Mouse (Mus musculus): ENCODE measurements around the gene Fmnl2. TPM values are rescaled to one million over a fixed set of nuclear protein-coding genes. Genes with fewer than 3 reads are reported as not detected.

Fmnl2 gene
- polyA plus RNA-seq, 1 experiment: not detected

GRCm38 (mm10) chr2:52952202-52952730 is 94.6 kb downstream of the Fmnl2 start:
- Histone ChIP-seq H3K4me3 (ENCODE audit: insufficient read depth, low read depth, low read length) (no peak overlapping the region), H3K27ac (ENCODE audit: insufficient read depth, low read depth, low read length) (no peak overlapping the region), H3K4me1 (ENCODE audit: control insufficient read depth, insufficient read depth, low read length) (peaks cover 3% of the 10 kb centered on the region; the same call in 1 of the 2 replicates)
- WGBS: 89% methylated on average over 6 of the region's 6 CpGs
- TF ChIP-seq POLR2A (IDR thresholded peaks at IDR 0.05; ENCODE audit: insufficient read depth, low read depth, low read length) (no peak), CTCF (IDR thresholded peaks at IDR 0.05; ENCODE audit: insufficient read depth, low read depth, low read length) (no peak)

DNA sequence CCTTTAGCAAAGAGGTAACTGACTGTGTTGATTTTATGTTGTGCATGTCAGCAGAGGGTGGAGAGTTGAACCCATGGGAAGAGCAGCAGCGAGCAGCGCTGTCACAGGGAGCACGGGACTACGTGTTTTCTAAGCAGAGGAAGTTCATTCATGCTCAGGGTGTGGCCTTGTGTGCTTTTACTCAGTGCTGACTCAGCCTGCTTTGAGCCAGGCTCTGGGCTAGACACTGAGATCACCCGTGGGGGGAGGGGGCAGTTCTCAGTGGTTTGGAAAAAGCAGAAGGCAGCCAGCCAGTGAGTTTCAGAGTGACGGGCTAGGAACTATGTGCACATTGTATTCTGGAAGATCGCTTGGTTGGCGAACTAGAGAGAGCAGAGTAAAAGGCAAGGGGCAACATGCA is 97.4 kb downstream of the Fmnl2 start:
- WGBS: 56% methylated on average over 8 of the region's 8 CpGs
- TF ChIP-seq CTCF (IDR thresholded peaks at IDR 0.05; ENCODE audit: insufficient read depth, low read depth, low read length) (no peak), POLR2A (IDR thresholded peaks at IDR 0.05; ENCODE audit: insufficient read depth, low read depth, low read length) (no peak)
- Histone ChIP-seq H3K27ac (ENCODE audit: insufficient read depth, low read depth, low read length) (no peak overlapping the region), H3K4me3 (ENCODE audit: insufficient read depth, low read depth, low read length) (no peak overlapping the region), H3K4me1 (ENCODE audit: control insufficient read depth, insufficient read depth, low read length) (peaks cover 13% of the 10 kb centered on the region)

DNA sequence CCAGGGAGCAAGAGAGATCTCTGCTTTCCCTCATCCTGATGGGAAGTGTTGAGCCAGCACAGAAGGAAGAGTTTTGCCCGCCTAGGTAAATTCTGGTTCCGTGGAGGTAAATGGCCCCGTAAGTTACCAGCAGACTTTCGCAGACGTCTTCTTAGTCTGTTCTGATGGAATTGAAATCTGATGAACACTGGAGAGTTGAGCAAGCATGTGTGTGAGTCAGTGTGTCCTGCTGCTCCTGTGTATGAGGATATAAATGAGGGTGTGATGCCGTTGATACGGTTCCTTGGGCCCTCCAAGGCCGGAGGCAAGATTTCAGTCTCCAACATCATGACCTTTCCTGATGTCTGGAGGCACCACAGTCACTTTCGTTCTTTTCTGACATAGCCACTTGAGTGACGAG is 98.2 kb downstream of the Fmnl2 start:
- H3K4me1 ChIP-seq (ENCODE audit: control insufficient read depth, insufficient read depth, low read length): peaks cover 15% of the 10 kb centered on the region
- H3K4me3 ChIP-seq (ENCODE audit: insufficient read depth, low read depth, low read length): no peak overlapping the region
- H3K27ac ChIP-seq (ENCODE audit: insufficient read depth, low read depth, low read length): no peak overlapping the region
- 95% methylated on average over 10 of the region's 10 CpGs for WGBS
- TF ChIP-seq CTCF (IDR thresholded peaks at IDR 0.05; ENCODE audit: insufficient read depth, low read depth, low read length) (no peak), POLR2A (IDR thresholded peaks at IDR 0.05; ENCODE audit: insufficient read depth, low read depth, low read length) (no peak)

GRCm38 (mm10) chr2:52957771-52958534 is 100.3 kb downstream of the Fmnl2 start:
- TF ChIP-seq POLR2A (IDR thresholded peaks at IDR 0.05; ENCODE audit: insufficient read depth, low read depth, low read length) (no peak), CTCF (IDR thresholded peaks at IDR 0.05; ENCODE audit: insufficient read depth, low read depth, low read length) (no peak)
- Histone ChIP-seq H3K27ac (ENCODE audit: insufficient read depth, low read depth, low read length) (0 out of 2 replicates have a peak overlapping the region, but pooled peaks have one; percentile 0), H3K4me1 (ENCODE audit: control insufficient read depth, insufficient read depth, low read length) (peaks cover 15% of the 10 kb centered on the region), H3K4me3 (ENCODE audit: insufficient read depth, low read depth, low read length) (no peak overlapping the region)
- WGBS: 75% methylated on average over 8 of the region's 8 CpGs

DNA sequence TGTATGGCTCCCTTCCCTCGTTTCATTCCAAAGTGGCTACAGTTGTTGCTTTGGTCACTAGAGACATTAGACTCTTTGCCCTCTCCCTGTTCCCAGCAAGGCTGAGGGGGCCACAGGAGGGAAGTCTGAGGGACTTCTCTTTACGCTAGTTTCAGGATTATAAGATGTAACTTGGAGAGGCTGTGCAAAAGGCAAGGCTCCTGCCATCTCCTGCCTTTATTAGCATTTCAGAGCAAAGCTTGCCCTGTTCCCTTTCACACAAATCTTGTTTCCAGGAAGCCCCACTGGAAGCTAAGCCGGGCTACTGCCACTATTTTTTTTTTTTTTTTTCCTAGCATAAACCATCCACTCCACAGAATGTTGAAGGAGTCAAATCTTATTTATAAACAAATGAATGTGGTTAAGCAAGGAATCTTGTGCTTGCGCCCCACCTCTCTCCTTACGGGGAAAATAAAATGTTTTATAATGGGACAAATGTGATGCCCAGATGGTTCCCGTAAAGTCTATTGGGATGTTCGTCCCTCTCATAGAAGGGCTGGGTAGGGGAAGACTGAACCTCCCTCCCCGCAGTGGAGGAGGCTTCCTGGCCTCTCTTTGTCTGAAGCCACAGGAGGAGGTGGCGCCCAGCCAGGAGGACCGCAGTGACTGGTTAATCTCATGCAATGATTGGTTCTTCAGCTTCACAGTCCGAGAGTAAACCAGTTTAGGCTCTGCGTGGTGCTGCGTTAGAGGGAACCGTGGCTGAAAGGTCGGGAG is 101.1 kb downstream of the Fmnl2 start:
- Histone ChIP-seq H3K4me3 (ENCODE audit: insufficient read depth, low read depth, low read length) (no peak overlapping the region), H3K4me1 (ENCODE audit: control insufficient read depth, insufficient read depth, low read length) (peaks cover 15% of the 10 kb centered on the region), H3K27ac (ENCODE audit: insufficient read depth, low read depth, low read length) (0 out of 2 replicates have a peak overlapping the region, but pooled peaks have one; percentile 2)
- WGBS: 22% methylated on average over 15 of the region's 15 CpGs
- no peak for TF ChIP-seq CTCF (IDR thresholded peaks at IDR 0.05; ENCODE audit: insufficient read depth, low read depth, low read length)

DNA sequence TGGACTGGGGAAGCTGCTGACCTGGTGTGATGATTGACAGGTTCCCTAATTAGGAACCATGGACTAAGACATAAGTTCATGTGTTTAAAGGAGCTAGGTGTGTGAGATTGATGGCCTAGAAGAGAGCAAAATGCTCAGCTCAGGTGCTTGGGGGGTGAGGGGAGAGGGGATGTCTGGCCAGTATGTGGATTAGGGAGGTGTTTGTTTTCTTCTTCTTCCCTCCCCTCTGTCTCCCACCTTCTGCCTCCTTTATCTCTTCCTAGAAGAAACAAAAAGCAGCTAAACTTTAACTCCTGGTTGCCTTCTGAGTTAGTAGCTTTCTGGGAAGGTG is 101.6 kb downstream of the Fmnl2 start:
- no peak overlapping the region for H3K4me3 ChIP-seq (ENCODE audit: insufficient read depth, low read depth, low read length)
- 0 out of 2 replicates have a peak overlapping the region, but pooled peaks have one; percentile 2 for H3K27ac ChIP-seq (ENCODE audit: insufficient read depth, low read depth, low read length)
- TF ChIP-seq POLR2A (IDR thresholded peaks at IDR 0.05; ENCODE audit: insufficient read depth, low read depth, low read length) (no peak), CTCF (IDR thresholded peaks at IDR 0.05; ENCODE audit: insufficient read depth, low read depth, low read length) (no peak)
- peaks cover 15% of the 10 kb centered on the region for H3K4me1 ChIP-seq (ENCODE audit: control insufficient read depth, insufficient read depth, low read length)

- TF ChIP-seq POLR2A (IDR thresholded peaks at IDR 0.05; ENCODE audit: insufficient read depth, low read depth, low read length) (no peak), CTCF (IDR thresholded peaks at IDR 0.05; ENCODE audit: insufficient read depth, low read depth, low read length) (no peak)
- Histone ChIP-seq H3K4me1 (ENCODE audit: control insufficient read depth, insufficient read depth, low read length) (peaks cover 14% of the 10 kb centered on the region), H3K27ac (ENCODE audit: insufficient read depth, low read depth, low read length) (no peak overlapping the region), H3K4me3 (ENCODE audit: insufficient read depth, low read depth, low read length) (no peak overlapping the region)
- WGBS: 65% methylated on average over 3 of the region's 3 CpGs
These were observed 102.3 kb downstream of the Fmnl2 start for GRCm38 (mm10) chr2:52959982-52960381.

DNA sequence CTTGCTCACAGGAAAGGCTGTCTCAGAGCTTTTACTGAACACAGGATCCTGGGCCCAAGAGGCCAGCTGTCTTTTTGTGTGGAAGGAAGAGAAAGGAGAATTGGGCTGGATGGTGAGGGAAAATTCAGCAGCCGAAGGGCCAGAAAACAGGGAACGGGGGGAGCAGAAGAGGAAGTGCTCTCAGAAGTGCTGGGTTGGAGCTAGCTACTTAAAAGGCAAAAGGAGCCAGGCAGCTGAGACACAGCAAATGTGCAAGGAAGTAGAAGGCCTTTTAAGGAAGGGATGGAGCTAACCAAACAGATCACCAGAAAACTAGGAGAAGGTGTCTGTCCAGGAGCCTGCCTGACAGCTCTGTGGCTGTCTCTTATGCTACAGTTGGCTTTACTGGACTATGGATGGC is 103.0 kb downstream of the Fmnl2 start:
- 57% methylated on average over 2 of the region's 2 CpGs for WGBS
- H3K27ac ChIP-seq (ENCODE audit: insufficient read depth, low read depth, low read length): no peak overlapping the region
- peaks cover 12% of the 10 kb centered on the region for H3K4me1 ChIP-seq (ENCODE audit: control insufficient read depth, insufficient read depth, low read length)
- TF ChIP-seq CTCF (IDR thresholded peaks at IDR 0.05; ENCODE audit: insufficient read depth, low read depth, low read length): no peak
- no peak for TF ChIP-seq POLR2A (IDR thresholded peaks at IDR 0.05; ENCODE audit: insufficient read depth, low read depth, low read length)
- no peak overlapping the region for H3K4me3 ChIP-seq (ENCODE audit: insufficient read depth, low read depth, low read length)

GRCm38 (mm10) chr2:52963439-52963838 is 105.8 kb downstream of the Fmnl2 start:
- TF ChIP-seq CTCF (IDR thresholded peaks at IDR 0.05; ENCODE audit: insufficient read depth, low read depth, low read length) (no peak), POLR2A (IDR thresholded peaks at IDR 0.05; ENCODE audit: insufficient read depth, low read depth, low read length) (no peak)
- Histone ChIP-seq H3K4me3 (ENCODE audit: insufficient read depth, low read depth, low read length) (no peak overlapping the region), H3K27ac (ENCODE audit: insufficient read depth, low read depth, low read length) (no peak overlapping the region), H3K4me1 (ENCODE audit: control insufficient read depth, insufficient read depth, low read length) (peaks cover 9% of the 10 kb centered on the region)
- WGBS: 88% methylated on average over 1 of the region's 1 CpGs
